Mouse (Mus musculus): ENCODE measurements around the gene Olfr972.
"Not testable (repeated sequence)": the region's sequence is repeated elsewhere in the genome, so short reads cannot be mapped to it uniquely, and the experiment has no call there.

Olfr972 gene

GRCm38 (mm10) chr9:39866122-39866521, at the start of gene Olfr972:
Gene Olfr972 (plus strand): TSS chr9:39866422.
- DNase-seq (ENCODE audit: low read depth, low spot score): no peak

DNA sequence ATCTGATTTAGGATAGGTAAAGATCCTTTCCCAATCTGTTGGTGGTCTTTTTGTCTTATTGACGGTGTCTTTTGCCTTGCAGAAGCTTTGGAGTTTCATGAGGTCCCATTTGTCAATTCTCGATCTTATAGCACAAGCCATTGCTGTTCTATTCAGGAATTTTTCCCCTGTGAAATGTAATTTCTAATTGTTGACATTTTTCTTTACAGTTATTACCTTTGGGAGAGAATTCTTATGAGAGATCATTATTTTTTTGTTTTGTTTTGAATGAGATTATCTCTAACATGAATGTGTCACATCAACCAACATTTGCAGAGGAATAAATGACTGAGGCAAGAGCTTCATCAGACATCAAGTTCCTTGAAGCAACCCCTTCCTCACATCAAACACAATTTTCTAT, 29.6 kb upstream of the Olfr972 start, which contains the start of gene Olfr971:
Gene Olfr971 (plus strand): TSS at position 301 of the 400 bp plus-strand sequence.
- not testable (repeated sequence) for DNase-seq (ENCODE audit: low read depth, low spot score)

DNA sequence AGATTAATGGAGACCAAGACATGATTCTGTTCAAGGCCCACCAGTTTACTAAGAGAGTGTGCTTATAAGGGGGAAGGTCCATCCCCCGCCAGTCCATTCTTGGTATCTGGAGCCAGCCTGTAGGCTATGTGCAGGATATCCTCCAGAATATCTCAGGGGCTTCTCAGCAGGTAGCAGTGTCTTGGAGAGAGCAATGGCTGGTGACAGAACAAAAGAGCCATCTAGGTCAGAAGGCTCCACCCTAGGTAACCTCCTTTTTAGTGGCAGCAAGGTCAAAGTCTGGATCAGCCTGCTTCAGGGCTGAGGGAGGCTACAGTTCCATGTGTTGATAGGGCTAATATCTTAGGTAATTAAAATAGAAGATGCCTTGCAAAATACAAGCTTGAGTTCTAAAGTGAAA, 5.8 kb downstream of the Olfr972 start:
- not testable (repeated sequence) for DNase-seq (ENCODE audit: low read depth, low spot score)

DNA sequence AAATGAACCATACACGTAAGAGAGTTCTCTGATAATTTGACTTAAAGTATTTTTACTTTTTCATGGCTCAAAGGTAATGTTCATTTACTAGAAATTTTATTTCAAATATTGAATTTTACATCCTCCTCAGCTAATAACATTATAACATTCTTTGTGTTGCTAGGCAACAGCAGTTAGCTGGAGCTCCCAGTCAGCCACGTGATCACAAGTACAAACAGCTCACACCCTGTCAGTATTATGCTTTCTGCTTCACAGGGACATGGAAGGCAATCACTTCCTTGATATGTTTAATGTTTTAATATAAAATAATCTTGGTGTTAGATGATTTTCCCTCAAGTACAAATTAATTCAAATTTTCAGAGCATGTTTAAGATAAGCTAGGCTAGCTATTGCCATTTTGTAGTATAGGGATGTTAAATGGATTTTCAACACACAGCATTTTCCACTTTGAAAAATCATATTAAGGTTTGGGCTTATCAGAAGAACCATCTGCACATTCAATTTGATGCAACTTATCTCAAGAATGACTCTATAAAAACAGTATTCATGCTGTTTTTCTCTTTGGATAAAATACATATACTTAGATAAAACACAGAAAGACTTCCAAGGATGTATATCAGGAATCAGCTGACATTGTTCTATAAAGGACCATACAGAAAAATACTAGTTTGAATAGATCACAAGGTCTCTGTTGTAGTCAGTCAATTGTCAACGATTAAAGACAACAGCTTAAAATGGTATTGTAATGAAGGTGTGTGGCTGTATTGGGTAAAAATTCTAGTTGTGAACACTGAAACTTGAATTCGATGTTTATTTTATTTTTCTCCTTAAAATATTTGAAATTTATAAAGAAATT, 11.5 kb downstream of the Olfr972 start:
- not testable (repeated sequence) for DNase-seq (ENCODE audit: low read depth, low spot score)

GRCm38 (mm10) chr9:39905106-39905505, 38.9 kb downstream of the Olfr972 start:
- no peak for DNase-seq (ENCODE audit: low read depth, low spot score)

DNA sequence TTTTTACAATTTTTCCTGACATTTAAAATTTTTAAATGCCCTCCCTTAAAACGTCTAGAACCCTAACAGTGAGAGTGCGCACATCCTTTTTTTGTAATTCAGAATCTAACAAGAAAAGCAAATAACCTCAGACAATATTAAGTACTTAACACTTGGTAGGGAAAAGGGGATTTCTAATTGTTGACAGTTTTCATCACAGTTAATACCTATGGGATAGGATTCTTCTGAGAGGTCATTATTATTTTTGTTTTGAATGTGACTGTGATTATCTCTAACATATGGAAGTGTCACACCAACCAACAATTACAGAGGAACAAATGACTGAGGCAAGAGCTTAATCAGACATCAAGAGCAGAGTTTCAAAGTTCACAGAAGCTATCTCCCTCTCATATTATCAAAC, 40.8 kb downstream of the Olfr972 start, which contains the start of gene Olfr229:
Gene Olfr229 (plus strand): TSS at position 301 of the 400 bp plus-strand sequence.
- no peak for DNase-seq (ENCODE audit: low read depth, low spot score)

DNA sequence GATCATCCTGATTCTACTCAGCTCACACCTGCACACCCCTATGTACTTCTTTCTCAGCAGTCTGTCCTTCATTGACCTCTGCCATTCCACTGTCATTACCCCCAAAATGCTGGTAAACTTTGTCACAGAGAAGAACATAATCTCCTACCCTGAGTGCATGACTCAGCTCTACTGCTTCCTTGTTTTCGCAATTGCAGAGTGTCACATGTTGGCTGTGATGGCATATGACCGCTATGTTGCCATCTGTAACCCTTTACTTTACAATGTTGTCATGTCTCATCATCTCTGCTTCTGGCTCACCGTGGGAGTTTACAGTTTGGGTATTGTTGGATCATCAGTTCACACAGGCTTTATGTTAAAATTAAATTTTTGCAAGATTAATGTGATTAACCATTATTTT, 43.7 kb downstream of the Olfr972 start:
- no peak for DNase-seq (ENCODE audit: low read depth, low spot score)

All from c-Kit-negative CD71-positive TER-119-positive erythroid progenitor cells, embryonic 14.5 days (primary cell).